In the genomic region with DNA sequence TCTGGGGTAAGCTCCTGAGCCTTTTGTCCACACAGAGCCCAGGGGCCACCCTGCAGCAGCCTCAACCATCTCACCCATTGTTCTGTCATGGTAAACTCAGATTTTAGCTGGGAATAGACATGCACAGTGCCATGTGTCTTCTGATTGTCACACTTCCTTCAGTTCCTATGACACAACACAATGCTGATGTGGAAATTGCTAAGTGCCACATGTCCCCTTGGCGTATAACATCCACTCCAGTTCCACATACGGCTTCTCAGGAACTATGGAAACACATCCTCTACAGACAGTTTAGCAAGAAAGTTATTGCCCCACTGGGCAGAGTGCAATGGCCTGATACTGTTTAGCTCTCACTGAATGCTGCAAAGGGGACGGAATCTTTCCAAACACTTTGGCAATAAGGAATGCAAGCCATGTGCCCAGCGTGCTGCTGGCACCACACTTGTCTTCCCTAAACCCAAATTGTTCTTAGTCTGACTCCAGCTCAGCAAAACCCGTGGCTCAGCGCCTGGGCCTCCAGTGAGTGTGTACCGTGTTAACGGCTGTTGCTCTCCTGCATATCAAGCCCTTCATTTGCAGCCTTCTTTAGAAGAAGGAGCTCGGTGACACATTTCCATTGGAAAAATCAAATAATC, we compare ENCODE assay signal across 8 mouse cellular contexts.
DNase-seq lines count a peak whose midpoint lies in the region; ATAC-seq and TF ChIP-seq lines count a peak whose summit lies in the region.

No protein-coding gene starts in this region.

- H3K9me3 ChIP-seq in heart, embryonic 15.5 days (replicated peaks): no peaks in the 10 kb centered on the region
- H3K9me3 ChIP-seq in embryonic facial prominence, embryonic 15.5 days (replicated peaks): no peaks in the 10 kb centered on the region
- no peaks in the 10 kb centered on the region for H3K9me3 ChIP-seq in limb, embryonic 13.5 days

- H3K27ac ChIP-seq in heart, embryonic 15.5 days: peak overlapping the region; percentile 66
- peak overlapping the region; percentile 91 for H3K27ac ChIP-seq in embryonic facial prominence, embryonic 15.5 days (replicated peaks)
- peak overlapping the region; percentile 85 for H3K27ac ChIP-seq in limb, embryonic 13.5 days

- DNase-seq in heart, adult 8-10 months (ENCODE audit: low spot score): no peak
- DNase-seq in brain, embryonic 14.5 days (ENCODE audit: low read depth): peak; percentile 78
- no peak for DNase-seq in ovary, postnatal 14 days (ENCODE audit: low spot score)
- no peak for DNase-seq in kidney, adult 11 months

- H3K4me2 ChIP-seq in heart, embryonic 15.5 days: no peak overlapping the region
- no peak overlapping the region for H3K4me2 ChIP-seq in embryonic facial prominence, embryonic 15.5 days (replicated peaks)
- peak overlapping the region; percentile 3; the same call in 1 of the 2 replicates for H3K4me2 ChIP-seq in limb, embryonic 13.5 days (replicated peaks)

- TF ChIP-seq CTCF in brain, embryonic 14.5 days (IDR thresholded peaks at IDR 0.05; ENCODE audit: borderline replicate concordance, extremely low read depth, insufficient read depth, insufficient read length): no peak

- 62% methylated on average over 9 of the region's 9 CpGs for WGBS in heart, embryonic 15.5 days
- WGBS in embryonic facial prominence, embryonic 15.5 days: 33% methylated on average over 9 of the region's 9 CpGs
- 42% methylated on average over 9 of the region's 9 CpGs for WGBS in limb, embryonic 13.5 days

- no peak overlapping the region for H3K4me3 ChIP-seq in heart, embryonic 15.5 days
- H3K4me3 ChIP-seq in embryonic facial prominence, embryonic 15.5 days (replicated peaks): no peak overlapping the region
- H3K4me3 ChIP-seq in limb, embryonic 13.5 days: no peak overlapping the region

- no peak for ATAC-seq in heart, embryonic 15.5 days (replicated peaks; ENCODE audit: insufficient number of reproducible peaks, insufficient read depth, low FRiP score, low read depth)
- ATAC-seq in embryonic facial prominence, embryonic 15.5 days (ENCODE audit: insufficient number of reproducible peaks, low FRiP score, low TSS enrichment, low read depth): peak; percentile 51; the same call in 1 of the 2 replicates
- ATAC-seq in limb, embryonic 13.5 days (ENCODE audit: low FRiP score, low read depth): peak; percentile 20; the same call in 1 of the 2 replicates
- ATAC-seq in megakaryocyte-erythroid progenitor cell, adult 5-6 weeks (replicated peaks; ENCODE audit: low FRiP score, low TSS enrichment, poor library complexity, severe bottlenecking): no peak

- no peaks in the 10 kb centered on the region for H3K36me3 ChIP-seq in heart, embryonic 15.5 days
- H3K36me3 ChIP-seq in embryonic facial prominence, embryonic 15.5 days: no peaks in the 10 kb centered on the region
- H3K36me3 ChIP-seq in limb, embryonic 13.5 days: no peaks in the 10 kb centered on the region

- H3K4me1 ChIP-seq in heart, embryonic 15.5 days (replicated peaks): peaks cover 37% of the 10 kb centered on the region
- peaks cover 61% of the 10 kb centered on the region for H3K4me1 ChIP-seq in embryonic facial prominence, embryonic 15.5 days
- H3K4me1 ChIP-seq in limb, embryonic 13.5 days: peaks cover 95% of the 10 kb centered on the region

- no peak overlapping the region for H3K9ac ChIP-seq in heart, embryonic 15.5 days
- no peak overlapping the region for H3K9ac ChIP-seq in embryonic facial prominence, embryonic 15.5 days
- no peak overlapping the region for H3K9ac ChIP-seq in limb, embryonic 13.5 days

- H3K27me3 ChIP-seq in heart, embryonic 15.5 days: no peaks in the 10 kb centered on the region
- no peaks in the 10 kb centered on the region for H3K27me3 ChIP-seq in embryonic facial prominence, embryonic 15.5 days
- no peaks in the 10 kb centered on the region for H3K27me3 ChIP-seq in limb, embryonic 13.5 days

- TF ChIP-seq POLR2A in brain, embryonic 14.5 days (IDR thresholded peaks at IDR 0.05; ENCODE audit: borderline replicate concordance, extremely low read depth, insufficient read depth, insufficient read length, poor library complexity, severe bottlenecking): no peak

Comparison
In these comparisons a context has a peak if more than half of its experiments do, and no peak if none do; other contexts are left out.
1. ATAC-seq: peak in embryonic facial prominence, embryonic 15.5 days (single experiment) and limb, embryonic 13.5 days (single experiment); none in heart, embryonic 15.5 days (single experiment) and megakaryocyte-erythroid progenitor cell, adult 5-6 weeks (single experiment).
2. Peak in every context shown above with its lines, with median percentiles within 50 percentile points of each other: H3K27ac ChIP-seq.